Mouse (Mus musculus): ENCODE data around the gene Chrd. TPM values are rescaled to one million over a fixed set of nuclear protein-coding genes. Genes with fewer than 3 reads are reported as not detected.

Gene Chrd
- 60.1 and 71.4 TPM in 2 replicates for polyA plus RNA-seq (2012; rRNA removed)

GRCm38 (mm10) chr16:20732925-20733730 lies at the start of gene Chrd:
Gene Chrd, plus strand, starts transcription at chr16:20733127.
- TF ChIP-seq CTCF (IDR thresholded peaks at IDR 0.05; ENCODE audit: borderline replicate concordance, insufficient read depth, low read depth, low read length) (no peak), POLR2A (IDR thresholded peaks at IDR 0.05; ENCODE audit: borderline replicate concordance, insufficient read depth, low read length) (peak; percentile 42; the same call in 1 of the 2 replicates)
- under 1% methylated on average over 60 of the region's 70 CpGs for WGBS
- peak within 1 kb of the TSS; percentile 80 for H3K4me3 ChIP-seq (replicated peaks; ENCODE audit: insufficient read depth, low read depth, low read length)
- H3K27me3 ChIP-seq (ENCODE audit: control insufficient read depth, insufficient read depth, low read length), result no peaks in the 10 kb centered on the region
- DNase-seq, result peak; percentile 78 to 82
- H3K27ac ChIP-seq (ENCODE audit: insufficient read depth, low read length), result peak within 1 kb of the TSS; percentile 83
- H3K4me1 ChIP-seq (ENCODE audit: control insufficient read depth, insufficient read depth, low read length), result peaks cover 26% of the 10 kb centered on the region

- H3K27me3 ChIP-seq (ENCODE audit: control insufficient read depth, insufficient read depth, low read length), result no peaks in the 10 kb centered on the region
- H3K4me1 ChIP-seq (ENCODE audit: control insufficient read depth, insufficient read depth, low read length), result no peaks in the 10 kb centered on the region
- no peak overlapping the region for H3K27ac ChIP-seq (ENCODE audit: insufficient read depth, low read length)
- 92% methylated on average over 3 of the region's 3 CpGs for whole genome bisulfite sequencing
- no peak for DNase-seq
- TF ChIP-seq CTCF (IDR thresholded peaks at IDR 0.05; ENCODE audit: borderline replicate concordance, insufficient read depth, low read depth, low read length), result no peak
- no peak for TF ChIP-seq POLR2A (IDR thresholded peaks at IDR 0.05; ENCODE audit: borderline replicate concordance, insufficient read depth, low read length)
- H3K4me3 ChIP-seq (replicated peaks; ENCODE audit: insufficient read depth, low read depth, low read length), result no peak overlapping the region
Measured at GRCm38 (mm10) chr16:20690774-20691173, 42.2 kb upstream of the Chrd start.

- H3K4me1 ChIP-seq (ENCODE audit: control insufficient read depth, insufficient read depth, low read length), result no peaks in the 10 kb centered on the region
- DNase-seq, result no peak
- TF ChIP-seq POLR2A (IDR thresholded peaks at IDR 0.05; ENCODE audit: borderline replicate concordance, insufficient read depth, low read length) (no peak), CTCF (IDR thresholded peaks at IDR 0.05; ENCODE audit: borderline replicate concordance, insufficient read depth, low read depth, low read length) (no peak)
- H3K4me3 ChIP-seq (replicated peaks; ENCODE audit: insufficient read depth, low read depth, low read length), result no peak overlapping the region
- H3K27ac ChIP-seq (ENCODE audit: insufficient read depth, low read length), result no peak overlapping the region
- no peaks in the 10 kb centered on the region for H3K27me3 ChIP-seq (ENCODE audit: control insufficient read depth, insufficient read depth, low read length)
- WGBS, result 74% methylated on average over 1 of the region's 1 CpGs
Measured at GRCm38 (mm10) chr16:20691617-20692016, 41.3 kb upstream of the Chrd start.

GRCm38 (mm10) chr16:20692241-20692965 lies 40.5 kb upstream of the Chrd start:
- Histone ChIP-seq H3K4me1 (ENCODE audit: control insufficient read depth, insufficient read depth, low read length) (no peaks in the 10 kb centered on the region), H3K4me3 (replicated peaks; ENCODE audit: insufficient read depth, low read depth, low read length) (no peak overlapping the region), H3K27me3 (ENCODE audit: control insufficient read depth, insufficient read depth, low read length) (no peaks in the 10 kb centered on the region), H3K27ac (ENCODE audit: insufficient read depth, low read length) (peak overlapping the region; percentile 37)
- WGBS, result 41% methylated on average over 16 of the region's 16 CpGs
- TF ChIP-seq CTCF (IDR thresholded peaks at IDR 0.05; ENCODE audit: borderline replicate concordance, insufficient read depth, low read depth, low read length) (no peak), POLR2A (IDR thresholded peaks at IDR 0.05; ENCODE audit: borderline replicate concordance, insufficient read depth, low read length) (no peak)
- DNase-seq, result peak; percentile 38 to 39

GRCm38 (mm10) chr16:20693111-20693701 lies 39.7 kb upstream of the Chrd start, which contains the start of gene Fam131a:
Gene Fam131a, plus strand, starts transcription at chr16:20693241.
- DNase-seq, result peak; percentile 96 to 97
- TF ChIP-seq CTCF (IDR thresholded peaks at IDR 0.05; ENCODE audit: borderline replicate concordance, insufficient read depth, low read depth, low read length), result no peak
- TF ChIP-seq POLR2A (IDR thresholded peaks at IDR 0.05; ENCODE audit: borderline replicate concordance, insufficient read depth, low read length), result peak; percentile 92
- WGBS, result 0% methylated on average over 37 of the region's 37 CpGs
- Histone ChIP-seq H3K27me3 (ENCODE audit: control insufficient read depth, insufficient read depth, low read length) (no peaks in the 10 kb centered on the region), H3K27ac (ENCODE audit: insufficient read depth, low read length) (peak within 1 kb of the TSS; percentile 90), H3K4me3 (replicated peaks; ENCODE audit: insufficient read depth, low read depth, low read length) (peak within 1 kb of the TSS; percentile 82), H3K4me1 (ENCODE audit: control insufficient read depth, insufficient read depth, low read length) (no peaks in the 10 kb centered on the region)

GRCm38 (mm10) chr16:20694781-20695180 lies 38.1 kb upstream of the Chrd start:
- WGBS, result 7% methylated on average over 8 of the region's 8 CpGs
- peak overlapping the region; percentile 90 for H3K27ac ChIP-seq (ENCODE audit: insufficient read depth, low read length)

GRCm38 (mm10) chr16:20695622-20696323 lies 37.2 kb upstream of the Chrd start:
- H3K4me1 ChIP-seq (ENCODE audit: control insufficient read depth, insufficient read depth, low read length), result peaks cover 20% of the 10 kb centered on the region
- peak; percentile 94 to 96 for DNase-seq
- no peaks in the 10 kb centered on the region for H3K27me3 ChIP-seq (ENCODE audit: control insufficient read depth, insufficient read depth, low read length)
- H3K4me3 ChIP-seq (replicated peaks; ENCODE audit: insufficient read depth, low read depth, low read length), result peak overlapping the region; percentile 82
- TF ChIP-seq POLR2A (IDR thresholded peaks at IDR 0.05; ENCODE audit: borderline replicate concordance, insufficient read depth, low read length) (no peak), CTCF (IDR thresholded peaks at IDR 0.05; ENCODE audit: borderline replicate concordance, insufficient read depth, low read depth, low read length) (no peak)
- WGBS, result under 1% methylated on average over 46 of the region's 46 CpGs
- H3K27ac ChIP-seq (ENCODE audit: insufficient read depth, low read length), result peak overlapping the region; percentile 90

More at GRCm38 (mm10) chr16:20694781-20695180, 38.1 kb upstream of the Chrd start:
- Histone ChIP-seq H3K4me3 (replicated peaks; ENCODE audit: insufficient read depth, low read depth, low read length) (peak overlapping the region; percentile 82), H3K4me1 (ENCODE audit: control insufficient read depth, insufficient read depth, low read length) (peaks cover 15% of the 10 kb centered on the region), H3K27me3 (ENCODE audit: control insufficient read depth, insufficient read depth, low read length) (no peaks in the 10 kb centered on the region)
- no peak for TF ChIP-seq CTCF (IDR thresholded peaks at IDR 0.05; ENCODE audit: borderline replicate concordance, insufficient read depth, low read depth, low read length)
- TF ChIP-seq POLR2A (IDR thresholded peaks at IDR 0.05; ENCODE audit: borderline replicate concordance, insufficient read depth, low read length), result peak; percentile 30; the same call in 1 of the 2 replicates
- peak; percentile 75 to 84 for DNase-seq
